Mouse (Mus musculus): ENCODE measurements around the gene Ccdc163. TPM values are rescaled to one million over a fixed set of nuclear protein-coding genes. Genes with fewer than 3 reads are reported as not detected.

Gene Ccdc163
- total RNA-seq, 2 experiments from 2014 or later: 5.5 to 6.2 TPM

DNA sequence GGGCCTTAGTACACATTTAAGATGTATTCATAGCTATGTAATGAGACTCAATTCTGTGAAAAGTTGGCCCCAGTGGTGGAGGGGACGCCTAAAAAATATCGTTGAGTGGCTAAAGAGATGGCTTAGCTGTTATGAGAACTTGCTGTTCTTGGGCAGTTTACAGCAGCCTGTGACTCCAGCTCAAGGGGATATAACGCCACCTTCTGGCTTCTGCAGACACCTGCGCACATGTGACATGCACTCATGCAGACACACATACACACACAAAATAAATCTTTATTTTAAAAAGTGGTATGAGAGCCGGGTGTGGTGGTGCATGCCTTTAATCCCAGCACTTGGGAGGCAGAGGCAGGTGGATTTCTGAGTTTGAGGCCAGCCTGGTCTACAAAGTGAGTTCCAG lies 68.1 kb downstream of the Ccdc163 start:
- no peak for DNase-seq (ENCODE audit: low spot score in 2 of 2)

DNA sequence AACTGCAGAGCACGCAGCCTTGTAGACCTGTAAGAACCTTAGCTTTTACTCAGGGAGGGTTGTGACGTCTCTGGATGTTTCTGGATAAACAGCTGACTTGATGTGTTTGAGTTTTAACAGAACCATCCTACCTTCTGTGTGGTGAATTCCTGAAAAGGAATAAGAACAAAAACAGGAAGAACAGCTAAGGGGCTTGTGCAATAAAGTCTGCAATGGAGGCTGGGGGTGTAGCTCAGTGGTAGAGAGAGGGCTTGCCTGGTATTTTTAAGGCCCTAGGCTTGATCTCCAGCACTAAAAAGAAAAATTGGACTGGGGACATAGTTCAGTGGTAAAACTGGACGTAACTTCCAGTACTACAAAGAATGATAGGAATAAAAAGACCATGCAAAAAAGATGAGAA lies 68.8 kb downstream of the Ccdc163 start:
- no peak for DNase-seq (ENCODE audit: low spot score in 2 of 2)

DNA sequence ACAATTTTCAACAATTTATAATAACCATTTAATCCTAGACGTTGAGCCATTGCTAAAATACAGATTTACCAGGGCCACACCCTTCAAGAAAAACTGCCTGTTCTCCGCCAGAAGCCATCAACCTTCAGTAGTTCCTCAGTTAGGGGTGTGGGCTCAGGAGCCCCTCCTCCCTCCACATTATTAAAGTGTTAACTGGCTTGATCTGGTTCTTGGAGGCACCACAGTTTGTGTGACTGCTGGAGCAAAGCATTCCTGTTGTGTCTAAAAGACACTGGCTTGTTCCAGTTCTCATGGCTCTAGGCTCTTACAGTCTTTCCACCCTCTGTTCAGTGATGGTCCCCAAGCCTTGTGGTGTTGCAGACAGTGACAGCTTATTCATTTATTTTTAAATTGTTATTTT lies 72.2 kb downstream of the Ccdc163 start:
- no peak for DNase-seq (ENCODE audit: low spot score in 2 of 2)

DNA sequence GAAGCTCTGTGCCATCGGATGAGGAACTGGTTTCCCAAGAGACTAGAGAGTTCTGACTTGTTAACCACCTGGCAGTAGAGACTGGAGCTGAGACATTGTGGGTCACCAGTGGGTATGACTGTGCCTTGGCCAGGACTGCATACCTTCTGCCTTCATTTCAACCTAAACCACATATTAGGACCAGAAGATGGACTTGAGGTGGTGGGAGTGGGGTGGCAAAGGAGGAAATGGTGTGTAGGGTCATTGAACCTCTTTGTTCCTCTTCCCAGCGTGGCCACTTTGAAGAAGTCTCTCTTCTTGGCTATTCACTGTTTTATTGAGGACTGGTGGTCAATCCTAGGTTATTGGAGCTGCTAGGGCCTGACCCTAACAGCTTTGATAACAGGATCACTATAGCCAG lies 73.1 kb downstream of the Ccdc163 start:
- DNase-seq (ENCODE audit: low spot score in 2 of 2): no peak

DNA sequence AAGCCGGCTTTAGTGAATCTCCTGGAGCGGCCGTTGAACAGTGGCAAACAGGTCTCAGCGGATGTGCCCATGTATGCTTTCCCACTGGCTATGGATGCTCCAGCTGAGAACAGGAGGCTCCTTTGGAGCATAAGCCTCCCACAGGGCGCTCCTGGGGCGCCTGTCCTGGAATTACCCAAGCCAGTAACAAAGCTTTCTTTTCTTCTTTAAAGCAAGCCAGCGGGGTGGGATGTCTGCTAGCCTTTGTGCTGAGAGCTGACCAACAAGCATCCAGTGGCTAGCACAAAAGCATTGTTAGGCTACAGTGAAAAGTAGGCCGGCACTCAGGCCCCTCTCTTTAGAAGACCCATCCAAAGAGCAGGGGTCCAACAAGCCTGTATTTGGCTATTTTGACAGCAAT lies 73.9 kb downstream of the Ccdc163 start:
- no peak for DNase-seq (ENCODE audit: low spot score in 2 of 2)

DNA sequence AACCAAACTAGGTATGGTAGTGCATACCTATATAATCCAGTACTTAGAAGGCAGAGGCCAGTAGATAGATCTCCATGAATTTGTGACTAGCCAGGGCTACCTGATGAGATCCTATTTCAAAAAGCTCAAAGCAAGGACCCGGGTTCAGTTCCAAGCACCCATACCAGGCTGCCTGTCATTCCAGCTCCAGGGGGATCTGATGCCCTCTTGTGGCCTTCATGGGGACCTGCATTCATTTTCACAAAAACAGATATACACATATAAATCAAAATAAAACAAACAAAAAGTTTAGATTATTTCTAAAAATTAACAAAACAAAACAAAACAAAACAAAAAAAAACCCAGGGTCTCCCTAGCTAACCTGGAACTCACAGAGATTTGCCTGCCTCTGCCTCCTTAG lies 78.3 kb downstream of the Ccdc163 start:
- DNase-seq (ENCODE audit: low spot score in 2 of 2): no peak

DNA sequence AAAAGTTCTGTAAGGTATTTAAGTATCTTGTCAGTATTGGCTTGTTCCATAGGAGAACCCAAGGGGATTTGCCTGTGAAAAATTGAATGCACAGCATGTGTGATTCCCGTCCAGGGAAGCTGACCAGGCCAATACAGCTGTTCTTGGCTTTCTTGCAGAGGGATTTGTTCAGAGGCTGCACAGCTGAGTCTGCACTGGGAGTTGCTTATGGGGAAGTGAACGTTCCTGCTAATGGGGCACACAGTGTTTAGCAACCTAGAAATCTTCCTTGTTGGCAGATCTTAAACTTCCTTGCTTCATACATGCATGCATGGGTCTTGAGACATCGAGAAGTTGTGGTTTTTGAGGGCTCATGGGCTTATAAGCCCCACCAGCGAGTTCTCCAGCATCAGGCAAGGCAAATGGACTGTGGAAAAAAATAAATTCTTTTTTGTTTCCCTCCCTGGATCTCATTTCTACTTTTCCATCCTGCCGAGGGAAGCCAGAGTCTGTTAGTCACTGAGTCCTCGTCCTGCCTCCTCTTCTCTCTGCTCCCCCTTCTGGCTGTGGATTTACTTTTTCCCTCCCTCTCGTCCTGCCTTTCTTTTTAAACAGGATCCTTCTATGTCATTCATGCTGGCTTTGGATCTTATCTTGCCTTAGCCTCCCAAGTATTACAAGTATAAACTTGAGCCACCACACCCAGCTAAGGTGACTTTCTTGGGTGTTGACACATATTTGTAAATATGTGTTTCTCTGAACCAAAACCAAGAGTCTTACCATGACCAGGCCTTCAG lies 79.9 kb downstream of the Ccdc163 start:
- DNase-seq (ENCODE audit: low spot score in 2 of 2): no peak

DNA sequence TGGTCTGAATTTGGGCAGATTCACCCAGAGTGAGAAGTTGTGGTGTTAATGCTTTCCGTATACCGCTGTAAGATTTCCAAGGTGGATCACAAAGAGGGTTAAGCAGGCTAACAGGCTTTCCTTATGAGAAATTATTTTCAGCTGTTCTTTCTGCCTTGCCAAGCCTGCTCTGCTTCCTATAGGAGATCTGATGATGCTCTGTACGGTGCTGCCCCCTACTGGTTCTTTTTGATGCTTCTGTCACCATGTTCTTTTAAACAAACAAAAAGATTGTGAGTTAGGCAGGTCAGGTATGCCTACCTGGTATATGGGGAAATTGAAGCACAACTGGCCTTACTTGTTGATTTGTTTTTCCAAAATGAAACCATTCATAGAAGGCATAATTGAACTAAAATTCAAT lies 80.6 kb downstream of the Ccdc163 start:
- DNase-seq (ENCODE audit: low spot score in 2 of 2): peak; percentile 85 to 93

DNA sequence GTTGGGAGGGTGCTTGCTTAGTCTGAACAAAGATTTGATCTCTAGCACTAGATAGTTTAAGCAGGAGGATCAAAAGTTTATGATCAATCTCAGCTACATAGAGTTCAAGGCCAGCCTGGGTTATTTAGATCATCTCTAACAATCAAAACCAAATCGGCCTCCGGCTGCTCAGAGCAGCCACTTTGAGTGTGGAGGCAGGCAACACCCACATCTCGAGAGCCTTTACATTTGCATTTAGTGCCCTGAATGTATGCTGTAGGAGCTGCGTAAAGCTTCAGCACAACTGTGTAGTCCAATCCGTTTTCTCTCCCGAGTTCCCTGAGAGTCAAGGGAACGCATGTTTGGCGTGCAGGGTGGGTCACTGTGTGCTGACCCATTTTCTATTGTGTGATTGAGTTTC lies 84.1 kb downstream of the Ccdc163 start:
- DNase-seq (ENCODE audit: low spot score in 2 of 2): no peak

DNA sequence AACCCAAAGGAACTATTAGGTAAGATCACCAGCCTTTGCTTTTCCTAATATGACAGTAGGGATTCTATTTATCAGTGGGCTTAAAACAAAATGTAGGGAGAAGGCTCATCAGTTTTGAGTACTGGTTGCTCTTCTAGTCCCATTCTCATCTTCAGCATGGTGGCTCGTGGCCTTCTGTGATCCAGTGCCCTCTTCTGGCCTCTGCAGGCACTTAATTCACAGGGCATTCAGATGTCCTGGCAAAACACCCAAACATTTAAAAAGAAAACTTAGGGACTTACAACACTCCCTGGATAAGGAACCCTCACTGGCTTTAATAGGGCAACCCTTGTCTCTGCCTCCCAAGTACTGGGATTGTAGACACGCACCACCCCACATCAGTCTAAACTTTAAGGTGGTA lies 86.0 kb downstream of the Ccdc163 start:
- DNase-seq (ENCODE audit: low spot score in 2 of 2): no peak

DNA sequence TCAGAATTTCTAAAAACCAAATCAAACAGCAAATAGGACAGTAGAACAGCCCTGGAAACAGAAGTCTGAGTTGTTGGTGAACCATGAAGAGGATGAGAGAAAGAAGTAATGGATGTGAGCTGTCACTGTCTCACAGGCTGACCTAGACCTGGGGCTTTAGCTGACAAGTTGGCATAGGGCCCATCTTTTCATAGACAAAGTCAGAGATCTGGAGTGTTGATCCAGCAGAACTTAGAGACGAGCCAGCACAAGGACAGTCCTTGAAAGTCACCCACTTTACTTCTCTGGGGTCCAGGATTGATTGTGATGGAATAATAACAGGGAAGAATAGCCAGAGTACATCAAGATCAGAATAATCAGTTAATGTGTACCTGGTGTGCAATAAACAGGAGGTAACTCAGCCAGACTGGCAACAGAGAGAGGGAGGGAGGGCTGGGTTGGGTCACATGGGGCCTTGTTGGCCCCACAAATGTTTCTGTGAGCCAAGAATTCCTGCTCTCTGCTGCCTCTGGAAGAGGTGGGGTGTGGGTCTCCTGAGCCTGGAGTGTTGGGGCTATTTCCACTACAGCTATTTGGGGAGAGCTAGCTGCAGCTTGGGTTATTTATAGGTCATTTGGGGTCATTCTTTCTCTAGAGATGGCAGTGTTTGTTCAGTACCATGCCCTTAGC lies 88.3 kb downstream of the Ccdc163 start:
- DNase-seq (ENCODE audit: low spot score in 2 of 2): no peak

DNA sequence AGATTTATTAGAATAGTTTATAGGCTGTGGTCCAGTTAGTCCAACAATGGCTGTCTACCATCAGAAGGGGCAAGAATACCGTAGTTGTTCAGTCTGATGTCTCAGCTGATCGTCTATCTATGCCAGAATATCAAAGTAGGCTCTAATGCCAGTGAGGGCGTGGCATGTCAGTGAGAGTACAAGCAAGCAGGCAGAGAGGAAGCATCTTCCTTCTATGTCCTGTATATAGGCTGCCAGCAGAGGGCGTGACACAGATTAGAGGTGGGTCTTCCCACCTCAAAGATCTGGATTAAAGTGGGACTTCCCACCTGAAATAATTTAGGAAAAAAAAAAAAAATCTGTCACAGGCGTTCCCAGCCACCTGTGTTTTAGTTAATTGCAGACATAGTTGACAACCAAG lies 91.6 kb downstream of the Ccdc163 start:
- DNase-seq (ENCODE audit: low spot score in 2 of 2): no peak

Other genes with a start within 250 kb of the Ccdc163 start
- gene Mast2, start 244.3 kb upstream of the Ccdc163 start, total RNA-seq (2021): 100 to 1,000 TPM; 108 to 112 TPM
- gene Ipp, start 201.0 kb upstream of the Ccdc163 start, total RNA-seq (2021): 10 to 100 TPM; 18.4 to 19.2 TPM
- 1 to 10 TPM; 8.6 to 9.5 TPM for gene Tmem69, start 152.6 kb upstream of the Ccdc163 start, total RNA-seq (2021)
- 10 to 100 TPM; 40.5 to 47.2 TPM for gene Gpbp1l1, start 150.9 kb upstream of the Ccdc163 start, total RNA-seq (2021)
- gene Ccdc17, start 111.9 kb upstream of the Ccdc163 start, total RNA-seq (2021): 1 to 10 TPM; 3.9 to 6.1 TPM
- 10 to 100 TPM; 24.4 to 30.2 TPM for gene Nasp, start 80.6 kb upstream of the Ccdc163 start, total RNA-seq (2021)
- gene Akr1a1, start 56.8 kb upstream of the Ccdc163 start, total RNA-seq (2021): 100 to 1,000 TPM; 419 to 426 TPM
- gene Prdx1, start 23.0 kb upstream of the Ccdc163 start, total RNA-seq (2021): 100 to 1,000 TPM; 145 to 162 TPM
- gene Mmachc, start 103 bp upstream of the Ccdc163 start, total RNA-seq (2021): 10 to 100 TPM; 16.1 to 17.5 TPM
- gene Tesk2, start 12.4 kb downstream of the Ccdc163 start, total RNA-seq (2021): 1 to 10 TPM; 3.6 to 4.5 TPM
- 10 to 100 TPM; 12.5 to 15.1 TPM for gene Toe1, start 99.1 kb downstream of the Ccdc163 start, total RNA-seq (2021)
- gene Mutyh, start 99.2 kb downstream of the Ccdc163 start, total RNA-seq (2021): 1 to 10 TPM; 2.0 to 3.3 TPM
- 1 to 10 TPM; 1.5 to 1.6 TPM for gene Hpdl, start 113.2 kb downstream of the Ccdc163 start, total RNA-seq (2021)
- 10 to 100 TPM in 1 of 2 experiments, 1 to 10 TPM in 1; 9.6 to 10.9 TPM for gene Zswim5, start 168.9 kb downstream of the Ccdc163 start, total RNA-seq (2021)